Mouse (Mus musculus) MN1 (cell line): ENCODE results near the gene Ddx31.

Source experiments
- DNase-seq: peaks from one replicate; pipeline ENCODE4 v3.0.0-alpha.2; 2016; ENCODE audit warnings: low spot score

Ddx31 gene

GRCm38 (mm10) chr2:28863857-28864256, 23.7 kb downstream of the Ddx31 start:
- no peak for DNase-seq

- DNase-seq: peak; percentile 56
Observed at GRCm38 (mm10) chr2:28867495-28867894, 27.3 kb downstream of the Ddx31 start.

GRCm38 (mm10) chr2:28875554-28875953, 35.3 kb downstream of the Ddx31 start:
- DNase-seq: no peak

GRCm38 (mm10) chr2:28881275-28881674, 41.1 kb downstream of the Ddx31 start:
- no peak for DNase-seq

- no peak for DNase-seq
Observed at GRCm38 (mm10) chr2:28882047-28882446, 41.8 kb downstream of the Ddx31 start.

- DNase-seq: peak; percentile 58
Observed at GRCm38 (mm10) chr2:28882826-28883485, 42.8 kb downstream of the Ddx31 start.

- DNase-seq: no peak
Observed at GRCm38 (mm10) chr2:28884914-28885313, 44.7 kb downstream of the Ddx31 start.

GRCm38 (mm10) chr2:28892796-28893195, 52.6 kb downstream of the Ddx31 start:
- no peak for DNase-seq

GRCm38 (mm10) chr2:28893526-28893925, 53.3 kb downstream of the Ddx31 start:
- no peak for DNase-seq

- no peak for DNase-seq
Observed at GRCm38 (mm10) chr2:28895876-28896275, 55.7 kb downstream of the Ddx31 start.

GRCm38 (mm10) chr2:28897340-28897899, 57.2 kb downstream of the Ddx31 start:
- DNase-seq: no peak

GRCm38 (mm10) chr2:28902291-28902690, 62.1 kb downstream of the Ddx31 start:
- no peak for DNase-seq

GRCm38 (mm10) chr2:28903871-28904270, 63.7 kb downstream of the Ddx31 start:
- DNase-seq: no peak

- no peak for DNase-seq
Observed at GRCm38 (mm10) chr2:28904786-28905185, 64.6 kb downstream of the Ddx31 start.

- DNase-seq: no peak
Observed at GRCm38 (mm10) chr2:28905561-28905960, 65.4 kb downstream of the Ddx31 start.

- DNase-seq: no peak
Observed at GRCm38 (mm10) chr2:28907691-28908388, 67.6 kb downstream of the Ddx31 start.

GRCm38 (mm10) chr2:28908389-28909153, 68.4 kb downstream of the Ddx31 start:
- no peak for DNase-seq

GRCm38 (mm10) chr2:28909186-28909817, 69.1 kb downstream of the Ddx31 start:
- no peak for DNase-seq

- DNase-seq: no peak
Observed at GRCm38 (mm10) chr2:28909818-28910710, 69.9 kb downstream of the Ddx31 start.

GRCm38 (mm10) chr2:28910877-28911276, 70.7 kb downstream of the Ddx31 start:
- DNase-seq: no peak
